Mouse (Mus musculus) monocyte, adult 2 months (primary cell): ENCODE data around the gene Gjc3.
"Not testable (repeated sequence)": the region's sequence is repeated elsewhere in the genome, so short reads cannot be mapped to it uniquely, and the experiment has no call there.

ENCODE experiments used
- DNase-seq, 2 experiments: peaks; one replicate each; pipeline ENCODE4 v3.0.0; 2022; ENCODE audit warnings: low spot score in 2 of 2, low read depth in 1 of 2

Gene Gjc3

DNA sequence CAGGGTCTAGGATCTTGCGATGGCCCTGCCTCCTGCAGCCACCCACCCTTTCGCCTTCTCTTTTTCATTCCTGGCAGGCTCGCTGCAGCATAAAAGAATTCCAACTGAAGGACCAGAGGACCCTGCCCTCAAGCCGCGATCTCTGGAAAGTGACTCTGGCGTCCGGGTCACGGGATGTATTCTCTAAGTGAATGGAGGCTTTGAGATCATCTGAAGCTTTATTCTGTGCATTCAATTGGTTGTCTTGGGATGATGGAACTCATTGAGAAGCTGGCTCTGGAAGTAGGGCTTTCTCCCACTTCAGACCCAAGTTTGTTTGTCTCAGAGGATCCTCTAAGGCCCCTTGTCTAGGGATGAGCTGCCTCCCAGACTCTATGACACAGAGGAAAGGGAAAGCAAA lies at the start of gene Gjc3:
Gjc3 (minus strand) TSS at position 154 of the 400 bp plus-strand sequence.
- DNase-seq, result no peak

DNA sequence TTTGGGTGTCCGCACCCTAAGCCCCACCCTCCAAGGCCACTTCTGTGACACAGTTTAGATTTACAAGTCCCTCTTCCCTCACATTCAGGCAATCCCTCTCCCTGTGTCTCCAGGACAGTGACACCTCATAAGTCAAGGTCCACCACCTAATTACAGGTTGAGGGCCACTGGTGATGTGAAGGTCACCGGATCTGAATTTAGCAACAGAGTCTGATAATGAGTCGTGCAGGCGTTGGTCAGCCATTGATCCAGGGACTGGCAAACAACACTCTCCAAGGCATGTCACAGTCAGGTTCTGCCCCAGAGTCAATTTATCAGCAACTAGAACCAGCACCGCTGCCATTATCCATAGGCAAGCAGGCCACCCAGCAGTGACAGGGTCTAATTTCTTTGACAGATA lies 49.5 kb upstream of the Gjc3 start:
- no peak for DNase-seq

DNA sequence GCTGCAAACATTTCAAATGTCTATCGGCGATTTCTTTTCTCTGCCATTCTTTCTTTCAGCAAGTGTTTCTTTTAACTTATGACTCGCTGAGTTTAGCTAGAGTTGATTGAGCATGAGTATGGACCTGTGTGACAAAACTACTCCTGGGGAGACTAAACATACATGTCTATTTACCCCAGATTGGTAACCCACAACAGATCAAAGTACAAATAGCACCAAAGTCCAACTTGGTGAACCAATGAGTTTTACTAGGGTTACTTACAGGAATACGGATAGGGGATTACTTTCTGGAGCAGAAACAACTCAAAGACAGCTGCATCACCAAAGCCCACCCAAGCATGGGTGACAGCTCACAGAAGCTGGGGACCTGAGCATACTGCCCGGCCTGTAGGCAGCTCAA lies 46.5 kb upstream of the Gjc3 start:
- DNase-seq, result no peak

DNA sequence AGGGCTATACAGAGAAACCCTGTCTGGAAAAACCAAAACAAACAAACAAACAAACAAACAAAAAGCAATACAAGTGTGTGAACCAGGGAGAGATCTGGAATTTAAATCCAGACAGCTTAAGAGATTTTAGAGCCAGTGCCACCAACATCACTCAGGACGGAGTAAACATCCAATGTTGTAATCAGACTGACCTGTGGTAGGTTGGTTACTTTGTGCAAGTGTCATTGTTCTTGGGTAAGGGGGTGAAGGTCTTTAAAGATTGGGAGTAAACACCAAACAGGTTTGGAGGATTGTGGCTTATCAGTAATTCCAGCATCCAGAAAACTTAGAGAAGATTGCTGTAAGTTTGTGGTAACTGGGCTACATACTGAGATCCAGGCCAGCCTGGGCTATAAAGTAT lies 23.5 kb upstream of the Gjc3 start:
- no peak for DNase-seq

DNA sequence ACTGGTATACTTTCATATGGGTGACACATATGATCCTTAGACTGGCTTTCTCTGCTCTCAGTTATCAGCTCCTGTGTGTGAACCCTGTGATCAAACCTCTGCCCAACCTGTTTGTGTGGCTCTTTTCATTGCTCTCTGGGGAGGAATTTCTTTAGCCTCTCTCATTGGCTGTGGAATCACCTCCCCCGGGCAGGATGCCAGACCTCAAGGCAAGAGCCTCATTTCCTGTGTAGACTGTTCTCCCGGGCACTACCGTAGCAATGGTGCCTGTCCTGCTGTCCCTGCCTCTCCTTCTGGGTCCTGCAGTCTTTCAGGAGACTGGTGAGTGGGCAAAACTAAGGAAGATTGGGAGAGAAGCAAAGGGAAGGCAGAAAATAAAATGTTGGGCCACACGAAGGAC lies 18.4 kb upstream of the Gjc3 start, which contains the start of gene Azgp1:
Azgp1 (plus strand) TSS at position 221 of the 400 bp plus-strand sequence.
- DNase-seq, result no peak

DNA sequence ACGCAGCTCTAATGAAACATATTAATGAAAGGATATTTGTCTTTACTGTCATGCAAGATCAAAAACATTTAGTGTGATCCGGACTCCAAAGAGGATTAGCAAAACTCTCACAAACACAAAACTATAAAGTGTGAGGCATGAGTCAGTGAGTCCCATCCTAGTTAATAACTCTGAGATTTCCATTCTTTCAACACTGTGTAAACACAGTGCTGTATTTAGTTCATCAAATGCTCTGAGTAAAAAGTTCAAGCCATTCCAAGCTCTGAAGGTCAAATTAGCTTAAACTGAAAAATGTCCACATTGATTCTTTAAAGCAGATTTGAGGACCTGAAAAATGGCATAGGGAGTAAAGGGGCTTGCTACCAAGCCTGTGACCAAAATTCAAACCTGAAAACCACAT lies 16.2 kb upstream of the Gjc3 start:
- DNase-seq, result no peak

DNA sequence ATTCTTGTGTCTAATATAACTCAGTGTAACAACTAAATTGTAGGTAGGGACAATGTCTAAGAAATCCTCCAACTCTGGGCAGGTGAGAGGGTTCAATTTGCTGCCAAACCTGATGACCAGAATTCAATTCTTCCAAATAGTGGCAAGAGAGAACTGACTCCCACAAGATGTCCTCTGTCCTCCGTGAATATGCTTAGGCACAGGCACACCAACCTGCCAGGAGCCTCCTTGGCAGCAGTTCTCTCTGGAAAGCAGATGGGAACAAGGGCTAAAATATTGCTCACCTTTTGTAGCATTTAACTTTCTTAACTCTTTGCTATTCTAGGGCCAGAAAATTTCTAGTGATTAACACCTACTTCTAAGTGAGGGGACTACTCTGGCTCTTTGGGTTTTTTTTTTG lies 14.4 kb upstream of the Gjc3 start:
- no peak for DNase-seq

DNA sequence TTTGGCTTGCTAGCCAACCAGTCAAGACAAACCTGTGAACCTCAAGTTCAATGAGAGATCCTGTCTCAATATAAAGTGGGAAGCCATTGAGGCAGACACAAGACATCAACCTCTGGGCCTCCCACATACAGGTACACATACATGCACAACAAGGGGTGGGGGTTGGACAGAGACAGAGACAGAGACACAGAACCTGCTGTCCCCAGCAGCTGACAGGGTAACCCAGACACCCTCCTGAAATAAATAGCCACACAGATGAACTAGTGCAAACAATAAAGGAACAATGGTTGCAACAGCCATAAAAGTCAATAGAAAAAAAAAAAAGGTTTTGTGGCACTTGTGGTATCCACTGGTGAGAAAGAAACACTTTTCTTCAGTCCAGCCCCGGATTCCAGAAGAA lies 12.5 kb upstream of the Gjc3 start:
- DNase-seq, result no peak

DNA sequence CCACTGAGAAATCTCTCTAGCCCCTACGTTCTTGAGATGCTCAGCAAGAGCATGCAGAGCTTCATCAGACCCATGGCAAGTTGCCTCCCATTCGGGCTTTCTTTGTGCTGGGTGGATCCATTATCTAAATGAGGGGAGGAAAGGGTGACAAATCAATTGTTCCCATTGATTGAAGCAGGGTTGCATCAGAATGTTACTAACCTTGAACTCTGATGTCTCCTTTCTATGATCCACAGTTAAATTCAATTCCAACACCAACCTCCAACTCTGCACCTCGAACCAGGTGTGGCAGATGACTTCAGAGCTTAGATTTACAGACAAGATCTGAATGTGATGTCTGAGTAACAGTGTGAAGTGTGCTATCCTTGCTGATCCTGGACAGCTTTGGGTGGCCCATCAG lies 11.8 kb upstream of the Gjc3 start:
- DNase-seq, result no peak

DNA sequence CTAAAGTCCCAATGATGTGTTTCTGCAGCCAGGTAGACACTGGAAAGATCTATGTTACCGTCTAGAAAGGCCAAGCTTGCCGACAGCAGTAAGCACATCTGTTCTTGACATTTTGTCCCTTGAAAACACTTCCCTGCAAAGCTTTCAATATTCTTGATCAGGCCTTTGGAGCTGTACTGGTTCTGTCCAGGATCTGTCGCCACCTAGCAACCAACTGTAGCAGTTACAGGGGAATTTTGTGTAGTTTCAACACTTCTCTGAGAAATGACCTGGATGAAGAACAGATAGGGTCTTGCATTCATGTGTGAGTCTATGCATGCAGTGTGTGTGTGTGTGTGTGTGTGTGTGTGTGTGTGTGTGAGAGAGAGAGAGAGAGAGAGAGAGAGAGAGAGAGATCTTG lies 10.8 kb upstream of the Gjc3 start:
- no peak for DNase-seq

DNA sequence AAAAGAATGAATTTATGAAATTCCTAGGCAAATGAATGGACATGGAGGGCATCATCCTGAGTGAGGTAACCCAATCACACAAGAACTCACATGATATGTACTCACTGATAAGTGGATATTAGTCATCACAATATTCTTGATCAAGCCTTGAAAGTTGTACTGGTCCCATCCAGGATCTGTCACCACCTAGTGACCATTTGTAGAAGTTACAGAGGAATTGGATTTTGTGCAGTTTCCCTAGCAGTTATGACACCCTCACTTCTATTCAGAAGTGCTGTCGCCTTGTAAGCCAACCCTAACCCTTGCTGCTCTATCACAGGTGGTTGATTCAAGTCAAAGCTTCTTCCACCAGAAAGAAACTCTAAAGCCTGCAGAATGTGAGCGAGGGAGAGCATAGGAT lies 10.3 kb upstream of the Gjc3 start:
- no peak for DNase-seq

DNA sequence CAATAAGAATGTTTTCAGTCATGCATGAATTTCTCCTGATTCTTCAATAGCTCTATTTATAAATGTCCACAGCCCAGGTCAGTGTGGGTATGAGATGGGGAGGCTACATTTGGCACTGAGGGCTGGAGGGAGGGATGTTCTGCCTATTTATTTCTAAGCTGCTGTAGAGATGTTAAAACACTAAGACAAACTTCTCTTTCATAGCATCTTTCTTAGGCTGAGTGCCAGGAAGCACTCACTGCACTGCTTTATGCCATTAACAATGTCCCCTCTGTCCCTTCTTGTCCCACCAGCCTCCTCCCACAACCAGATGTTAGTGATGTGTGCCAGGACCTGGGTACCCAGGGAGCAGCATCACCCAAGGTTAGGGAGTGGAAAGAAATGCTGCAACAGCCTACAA lies 3.6 kb upstream of the Gjc3 start:
- DNase-seq, result no peak

DNA sequence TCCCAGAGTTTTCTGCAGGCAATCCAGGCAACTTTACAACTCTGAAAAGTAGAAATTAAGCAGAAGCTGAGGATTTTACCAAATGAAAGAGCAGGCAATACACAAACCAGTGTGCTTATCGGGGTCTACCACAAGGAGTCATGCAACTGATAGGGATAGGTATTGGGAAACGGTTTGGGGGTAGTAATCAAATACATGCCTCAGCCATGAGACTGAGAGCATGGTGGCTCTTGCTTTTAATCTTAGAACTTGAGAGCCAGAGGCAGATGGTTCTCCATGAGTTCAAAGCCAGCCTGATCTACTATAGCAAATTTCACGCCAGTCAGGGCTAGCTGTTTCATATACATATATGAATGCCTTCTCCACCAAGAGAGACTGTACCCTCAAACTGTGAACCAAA lies 6.5 kb downstream of the Gjc3 start:
- no peak for DNase-seq

DNA sequence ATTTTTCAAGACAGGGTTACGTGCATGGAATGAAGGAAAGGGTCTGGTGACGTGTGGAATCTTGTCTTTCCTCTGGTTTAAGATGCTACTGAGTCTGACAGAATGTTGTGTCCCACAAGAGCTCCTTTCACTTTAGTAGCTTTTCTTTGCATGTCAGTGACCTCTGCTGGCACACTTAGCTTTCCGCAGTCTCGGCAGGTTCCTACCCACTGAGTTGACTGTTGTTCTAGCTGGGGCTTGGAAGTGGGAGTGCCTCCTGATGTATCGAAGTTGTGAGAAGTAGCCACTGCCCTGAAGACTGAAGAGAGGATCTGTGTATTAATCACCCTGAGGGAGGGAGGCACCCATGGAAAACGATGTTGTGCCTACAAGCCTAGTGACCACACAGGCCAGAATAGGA lies 11.7 kb downstream of the Gjc3 start:
- DNase-seq, result no peak

DNA sequence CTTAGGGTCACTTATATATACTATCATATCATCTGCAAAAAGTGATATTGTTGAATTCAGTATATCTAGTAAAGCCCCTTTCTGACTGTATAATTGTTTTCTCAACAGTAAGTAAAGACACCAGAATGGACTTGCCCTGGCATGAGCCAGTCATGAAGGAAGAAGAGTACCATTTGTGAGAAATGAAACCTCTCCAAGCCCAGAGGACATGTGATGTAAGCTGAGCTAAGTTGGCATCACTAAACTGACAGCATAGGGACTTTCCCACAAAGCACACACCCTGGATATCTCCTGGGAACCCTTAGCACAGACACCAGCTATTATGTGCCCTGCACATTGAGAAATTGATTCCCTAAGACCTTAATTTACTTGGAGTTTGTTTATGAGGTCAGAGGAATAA lies 15.6 kb downstream of the Gjc3 start:
- no peak for DNase-seq

DNA sequence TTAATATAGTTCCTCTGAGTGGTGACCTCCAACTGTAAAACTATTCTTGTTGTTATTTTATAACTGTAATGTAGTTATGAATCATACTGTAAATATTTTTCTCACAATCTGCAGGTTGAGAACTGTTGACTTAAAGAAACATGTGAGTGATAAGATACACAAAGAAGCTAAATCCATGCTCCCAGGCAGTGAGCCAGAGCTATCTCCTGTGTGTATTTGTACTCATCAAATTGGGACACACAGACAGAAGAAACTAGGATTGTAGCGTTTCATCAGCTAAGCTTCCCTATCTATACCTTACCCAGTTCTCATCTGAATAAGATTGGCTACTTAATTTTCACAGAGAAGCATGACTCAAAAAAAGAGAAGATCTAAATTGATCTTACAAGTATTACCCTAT lies 19.8 kb downstream of the Gjc3 start:
- DNase-seq, result no peak

DNA sequence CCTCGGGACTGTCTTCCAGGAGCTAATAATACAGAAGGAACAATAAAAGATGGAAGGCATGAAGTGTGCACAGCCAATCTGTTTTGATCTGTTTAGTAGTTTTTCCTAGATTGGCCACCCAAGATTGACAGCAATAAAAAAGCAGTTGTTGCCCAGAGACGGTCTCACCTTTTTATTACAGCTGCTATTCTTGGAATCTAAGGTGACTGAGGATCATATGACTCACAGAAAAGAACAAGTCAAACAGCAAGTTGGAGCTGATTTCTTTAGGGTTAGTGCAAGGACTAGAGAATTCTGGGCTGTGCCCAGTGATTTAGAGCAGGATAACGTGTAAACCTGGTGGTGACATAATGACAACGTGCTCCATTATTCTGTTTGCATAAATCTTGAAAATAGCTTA lies 21.9 kb downstream of the Gjc3 start:
- DNase-seq, result no peak

DNA sequence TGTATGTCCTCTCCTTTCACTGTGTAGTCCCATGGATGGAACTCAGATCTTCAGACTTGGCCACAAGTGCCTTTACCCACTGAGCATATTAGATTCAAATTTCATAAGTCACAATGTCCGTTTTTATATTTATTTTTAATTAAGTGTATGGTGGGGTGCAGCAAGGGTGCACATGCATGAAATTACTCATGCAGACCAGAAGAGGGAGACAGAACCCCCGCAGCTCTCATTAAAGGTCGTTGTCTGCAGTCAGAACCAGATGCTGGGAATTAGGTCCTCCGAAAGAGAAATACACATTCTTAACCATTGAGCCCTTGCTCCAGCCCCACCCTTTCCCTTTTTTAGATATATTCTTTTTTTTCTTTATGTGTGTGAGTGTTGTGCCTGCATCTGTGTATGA lies 25.7 kb downstream of the Gjc3 start:
- DNase-seq, result no peak

DNA sequence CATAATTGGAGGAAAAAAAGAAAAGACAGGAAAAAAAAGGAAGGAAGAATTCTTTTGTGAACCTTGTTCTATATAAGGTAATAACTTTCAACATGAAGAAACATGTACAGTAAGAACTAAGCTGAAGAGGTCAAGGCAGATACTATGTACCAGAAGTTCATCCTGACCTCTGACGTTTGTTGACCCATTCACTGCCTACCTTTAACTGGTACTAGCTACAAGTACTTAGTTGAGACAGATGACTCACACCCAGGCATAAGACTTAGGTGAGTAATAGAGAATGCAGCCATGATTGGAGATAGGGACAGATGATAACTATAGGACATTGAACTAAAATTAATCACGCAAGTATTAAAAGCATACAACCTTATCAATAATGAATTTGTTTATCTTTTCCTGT lies 26.4 kb downstream of the Gjc3 start:
- DNase-seq, result no peak

DNA sequence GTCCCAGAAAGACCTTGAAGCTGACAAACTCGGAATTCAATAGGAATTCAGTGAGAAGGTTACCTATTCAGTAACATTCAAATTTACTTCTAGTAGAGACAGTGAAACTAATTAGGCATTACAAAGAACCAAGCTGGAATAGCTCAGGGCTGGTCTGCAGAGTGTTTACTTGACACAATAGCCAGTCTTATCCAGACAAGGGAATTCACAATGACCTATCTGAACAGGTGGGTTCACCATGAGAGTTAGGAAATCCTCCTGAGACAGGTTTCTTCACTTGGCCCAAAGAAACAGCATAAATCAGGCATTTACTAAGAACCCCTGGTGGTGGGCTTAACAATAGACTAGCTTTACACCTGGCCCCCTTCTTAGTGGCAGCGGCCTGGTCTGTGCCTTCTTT lies 29.0 kb downstream of the Gjc3 start:
- not testable (repeated sequence) for DNase-seq

DNA sequence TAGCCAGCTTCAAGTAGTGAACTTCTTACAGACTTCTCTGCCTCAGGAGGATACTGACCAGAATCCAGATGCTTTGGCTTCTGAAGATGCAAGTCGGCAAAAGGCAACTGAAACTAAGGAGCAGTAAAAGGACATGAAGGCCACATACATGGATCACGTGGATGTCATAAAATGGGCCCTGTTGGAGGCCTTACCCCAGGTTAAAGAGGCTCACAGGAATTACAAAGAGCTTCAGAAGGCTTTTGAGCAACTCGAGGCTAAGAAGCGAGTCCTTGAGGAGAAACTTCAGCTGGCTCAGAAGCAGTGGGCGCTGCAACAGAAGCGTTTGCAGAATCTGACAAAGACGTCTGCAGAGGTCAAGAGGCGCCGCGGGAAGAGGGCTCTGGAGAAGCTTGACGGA lies 34.5 kb downstream of the Gjc3 start:
- DNase-seq, result no peak

DNA sequence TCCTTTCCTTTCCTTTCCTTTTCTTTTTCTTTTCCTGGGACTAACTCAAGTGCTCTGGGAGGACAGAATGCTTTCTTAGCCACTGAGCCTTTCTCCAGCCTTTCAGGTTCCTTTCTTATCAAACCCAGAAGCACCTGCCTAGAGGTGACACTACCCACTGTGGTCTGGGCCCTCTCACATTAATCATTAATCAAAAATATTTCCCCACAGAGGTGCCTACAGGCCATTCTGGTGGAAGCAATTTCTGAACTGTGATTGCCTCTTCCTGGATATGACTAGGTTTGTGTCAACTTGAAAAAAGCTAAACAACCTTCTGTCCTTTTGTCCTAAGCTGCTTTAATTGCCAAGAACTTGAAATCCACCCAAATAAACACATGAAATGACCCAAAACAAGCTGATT lies 40.7 kb downstream of the Gjc3 start:
- no peak for DNase-seq

DNA sequence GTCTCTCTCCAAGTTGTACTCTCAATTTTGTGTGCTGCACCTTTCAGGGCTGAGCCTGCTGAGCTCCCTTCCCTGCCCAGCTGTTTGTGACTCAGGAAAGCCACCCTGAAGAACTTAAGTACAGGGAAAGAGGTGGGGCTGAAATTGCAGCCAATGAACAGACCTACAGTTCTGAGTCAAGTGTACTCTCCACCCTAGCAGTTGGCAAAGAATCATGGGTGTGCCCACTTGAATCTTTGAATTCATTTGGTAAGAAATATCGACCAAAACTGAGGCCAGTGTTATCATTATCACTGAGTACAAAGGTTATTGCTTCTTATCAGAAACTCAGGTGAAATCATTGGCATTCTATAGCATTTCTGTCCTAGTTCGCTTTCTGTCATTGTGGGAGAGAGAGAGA lies 41.4 kb downstream of the Gjc3 start, which contains the start of gene Cyp3a13:
Cyp3a13 (minus strand) TSS at position 88 of the 400 bp plus-strand sequence.
- no peak for DNase-seq

DNA sequence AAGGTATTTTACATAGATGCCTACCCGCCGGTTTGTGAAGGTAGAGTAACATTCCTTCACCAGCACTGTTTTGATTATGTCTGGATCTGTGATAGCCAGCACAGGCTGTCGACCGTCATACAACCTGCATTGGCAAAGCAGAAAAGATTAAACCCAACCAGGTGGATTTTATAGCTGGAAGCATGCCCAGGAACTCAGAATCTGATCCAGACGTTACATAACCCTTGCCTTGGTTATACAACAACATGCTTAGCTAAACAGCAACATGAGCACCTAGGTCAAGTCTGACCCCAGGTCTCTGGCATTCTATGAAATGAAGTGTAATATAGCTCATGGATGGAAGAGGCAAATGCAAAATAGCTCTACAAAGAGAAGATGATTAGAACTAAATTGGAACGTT lies 47.3 kb downstream of the Gjc3 start:
- no peak for DNase-seq
